Mouse (Mus musculus): ENCODE measurements around the gene Ank3. TPM values are rescaled to one million over a fixed set of nuclear protein-coding genes. Genes with fewer than 3 reads are reported as not detected.

The Ank3 gene
- polyA plus RNA-seq, 1 experiment from 2014 or later = 22.5 TPM

DNA sequence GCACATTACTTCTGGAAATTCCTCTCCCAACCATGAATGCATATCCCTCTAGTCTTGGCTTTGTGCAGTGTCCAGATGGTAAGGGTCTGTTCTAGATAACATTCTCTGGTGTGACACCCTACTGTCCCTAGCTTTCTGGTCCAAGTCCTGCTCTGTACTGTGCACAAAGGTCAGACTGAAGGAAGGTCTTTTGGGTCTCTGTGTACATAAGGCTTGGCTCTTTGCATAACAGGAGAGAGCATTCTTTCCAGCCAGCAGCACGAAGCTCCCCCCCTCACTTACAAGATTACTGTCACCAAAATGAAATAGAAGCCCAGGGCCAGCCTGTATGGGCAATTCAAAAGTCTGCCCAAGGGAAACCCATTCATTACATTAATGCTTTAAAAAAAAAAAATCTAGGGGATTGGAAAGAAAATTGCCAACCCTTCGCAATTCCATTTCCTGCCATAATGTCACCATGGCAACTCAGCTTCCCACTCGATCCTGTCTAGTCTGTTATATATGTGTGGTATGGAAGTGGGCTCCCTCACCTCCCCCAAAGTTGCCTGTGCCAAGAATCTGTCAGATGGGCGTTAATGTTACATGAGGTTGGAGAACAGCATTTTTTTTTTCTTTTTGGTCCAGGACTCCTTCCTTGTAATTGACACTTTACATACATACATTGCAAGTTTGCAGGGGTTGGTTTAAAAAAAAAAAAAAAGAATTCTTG, 460.5 kb downstream of the Ank3 start:
- WGBS = 26% methylated on average over 4 of the region's 4 CpGs
- H3K4me1 ChIP-seq (ENCODE audit: control insufficient read depth, insufficient read depth, low read length) = peaks cover 6% of the 10 kb centered on the region; the same call in 1 of the 2 replicates
- peak; percentile 70 for DNase-seq (ENCODE audit: low spot score)
- no peak overlapping the region for H3K4me3 ChIP-seq (ENCODE audit: low read depth, low read length)
- no peaks in the 10 kb centered on the region for H3K36me3 ChIP-seq (ENCODE audit: control insufficient read depth, insufficient read depth, low read length)
- no peak overlapping the region for H3K4me2 ChIP-seq (ENCODE audit: low read depth, low read length)
- H3K9ac ChIP-seq (ENCODE audit: low read depth, low read length) = no peak overlapping the region
- H3K9me3 ChIP-seq (ENCODE audit: control insufficient read depth, low read length) = no peaks in the 10 kb centered on the region
- peak; percentile 76 for ATAC-seq (ENCODE audit: low read depth)
- H3K27me3 ChIP-seq (replicated peaks; ENCODE audit: control insufficient read depth, insufficient read depth, low read length) = no peaks in the 10 kb centered on the region
- no peak overlapping the region for H3K27ac ChIP-seq (replicated peaks; ENCODE audit: low read depth, low read length)

DNA sequence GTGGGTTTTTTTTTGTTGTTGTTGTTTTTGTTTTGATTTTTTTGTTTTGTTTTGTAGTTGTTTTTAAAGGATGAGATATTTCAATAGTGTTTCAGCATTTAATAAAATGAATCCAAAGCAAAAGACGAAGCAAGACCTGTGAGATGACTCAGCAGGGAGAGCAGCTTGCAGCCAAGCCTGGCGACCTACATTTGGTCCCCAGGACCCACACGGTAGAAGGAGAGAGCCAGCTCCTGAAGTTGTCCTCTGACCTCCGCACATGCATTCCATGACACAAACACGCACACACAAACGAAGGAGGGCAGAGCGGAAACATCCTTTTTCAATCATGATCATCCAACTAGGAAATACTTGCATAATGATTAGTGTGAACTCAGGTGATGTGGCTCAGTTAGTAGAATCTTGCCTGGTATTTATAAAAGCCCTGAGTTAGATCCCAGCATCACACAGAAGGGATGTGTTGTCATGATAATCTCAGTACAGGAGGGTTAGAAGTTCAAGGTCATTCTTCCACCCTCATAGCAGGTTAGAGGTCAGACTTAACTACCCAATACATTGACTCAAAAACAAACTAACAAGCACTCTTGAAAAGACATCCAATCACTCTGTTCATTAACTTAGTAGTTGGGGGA, 461.4 kb downstream of the Ank3 start:
- H3K4me3 ChIP-seq (ENCODE audit: low read depth, low read length) = no peak overlapping the region
- peaks cover 6% of the 10 kb centered on the region; the same call in 1 of the 2 replicates for H3K4me1 ChIP-seq (ENCODE audit: control insufficient read depth, insufficient read depth, low read length)
- 73% methylated on average over 7 of the region's 7 CpGs for WGBS
- DNase-seq (ENCODE audit: low spot score) (no peak), ATAC-seq (ENCODE audit: low read depth) (no peak)
- H3K4me2 ChIP-seq (ENCODE audit: low read depth, low read length) = no peak overlapping the region
- no peak overlapping the region for H3K9ac ChIP-seq (ENCODE audit: low read depth, low read length)
- H3K27me3 ChIP-seq (replicated peaks; ENCODE audit: control insufficient read depth, insufficient read depth, low read length) = no peaks in the 10 kb centered on the region
- H3K36me3 ChIP-seq (ENCODE audit: control insufficient read depth, insufficient read depth, low read length) = no peaks in the 10 kb centered on the region
- no peaks in the 10 kb centered on the region for H3K9me3 ChIP-seq (ENCODE audit: control insufficient read depth, low read length)
- H3K27ac ChIP-seq (replicated peaks; ENCODE audit: low read depth, low read length) = no peak overlapping the region

DNA sequence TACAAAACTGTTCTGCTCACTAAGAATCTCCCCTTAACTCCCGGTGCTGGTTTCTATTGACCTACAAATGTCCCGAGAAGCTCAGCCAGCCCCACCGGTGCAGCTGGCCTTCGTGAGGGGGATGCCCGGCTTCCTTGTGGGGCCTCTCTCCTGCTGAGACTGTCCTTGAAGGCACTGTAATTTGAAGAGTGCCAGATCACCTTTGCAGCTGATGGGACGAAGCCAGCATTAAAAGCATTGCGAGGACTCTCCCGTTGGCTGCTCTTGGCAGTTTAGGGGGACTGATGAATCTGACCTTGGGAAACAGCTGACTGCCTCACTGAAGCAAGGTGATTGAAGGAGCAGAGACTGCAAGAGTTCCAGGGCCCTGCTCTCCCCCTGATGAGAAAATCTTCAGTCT, 464.3 kb downstream of the Ank3 start:
- Histone ChIP-seq H3K9me3 (ENCODE audit: control insufficient read depth, low read length) (no peaks in the 10 kb centered on the region), H3K27me3 (replicated peaks; ENCODE audit: control insufficient read depth, insufficient read depth, low read length) (no peaks in the 10 kb centered on the region), H3K36me3 (ENCODE audit: control insufficient read depth, insufficient read depth, low read length) (no peaks in the 10 kb centered on the region), H3K27ac (replicated peaks; ENCODE audit: low read depth, low read length) (no peak overlapping the region), H3K4me2 (ENCODE audit: low read depth, low read length) (no peak overlapping the region), H3K4me1 (ENCODE audit: control insufficient read depth, insufficient read depth, low read length) (peaks cover 6% of the 10 kb centered on the region; the same call in 1 of the 2 replicates), H3K4me3 (ENCODE audit: low read depth, low read length) (no peak overlapping the region), H3K9ac (ENCODE audit: low read depth, low read length) (no peak overlapping the region)
- WGBS = 61% methylated on average over 8 of the region's 8 CpGs
- no peak for ATAC-seq (ENCODE audit: low read depth)
- no peak for DNase-seq (ENCODE audit: low spot score)

DNA sequence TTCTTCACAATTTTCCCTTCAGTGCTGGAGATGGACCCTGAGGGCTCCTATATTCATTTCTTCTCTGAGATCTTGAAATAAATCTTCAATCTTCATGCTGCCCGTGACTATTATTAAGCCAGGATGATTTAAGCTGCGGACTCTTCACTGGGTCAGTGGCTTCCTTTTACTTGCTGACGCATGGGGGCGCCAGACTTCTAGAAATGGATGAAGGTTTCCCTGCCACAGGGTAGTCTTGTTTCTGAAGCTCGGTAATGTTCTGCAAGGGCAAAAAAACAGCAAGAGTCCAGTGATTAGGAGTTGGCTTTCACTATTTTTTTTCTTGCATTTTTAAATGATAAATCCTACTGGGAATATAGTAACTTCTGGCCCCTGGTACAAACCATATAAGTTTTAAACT, 471.8 kb downstream of the Ank3 start:
- Histone ChIP-seq H3K9ac (ENCODE audit: low read depth, low read length) (no peak overlapping the region), H3K9me3 (ENCODE audit: control insufficient read depth, low read length) (no peaks in the 10 kb centered on the region), H3K4me2 (ENCODE audit: low read depth, low read length) (no peak overlapping the region), H3K27ac (replicated peaks; ENCODE audit: low read depth, low read length) (no peak overlapping the region), H3K27me3 (replicated peaks; ENCODE audit: control insufficient read depth, insufficient read depth, low read length) (no peaks in the 10 kb centered on the region), H3K4me3 (ENCODE audit: low read depth, low read length) (no peak overlapping the region), H3K36me3 (ENCODE audit: control insufficient read depth, insufficient read depth, low read length) (0 out of 2 replicates have a peak, but pooled peaks cover 3% of the 10 kb centered on the region), H3K4me1 (ENCODE audit: control insufficient read depth, insufficient read depth, low read length) (no peaks in the 10 kb centered on the region)
- DNase-seq (ENCODE audit: low spot score) (peak; percentile 90), ATAC-seq (ENCODE audit: low read depth) (no peak)
- WGBS = 10% methylated on average over 5 of the region's 5 CpGs

DNA sequence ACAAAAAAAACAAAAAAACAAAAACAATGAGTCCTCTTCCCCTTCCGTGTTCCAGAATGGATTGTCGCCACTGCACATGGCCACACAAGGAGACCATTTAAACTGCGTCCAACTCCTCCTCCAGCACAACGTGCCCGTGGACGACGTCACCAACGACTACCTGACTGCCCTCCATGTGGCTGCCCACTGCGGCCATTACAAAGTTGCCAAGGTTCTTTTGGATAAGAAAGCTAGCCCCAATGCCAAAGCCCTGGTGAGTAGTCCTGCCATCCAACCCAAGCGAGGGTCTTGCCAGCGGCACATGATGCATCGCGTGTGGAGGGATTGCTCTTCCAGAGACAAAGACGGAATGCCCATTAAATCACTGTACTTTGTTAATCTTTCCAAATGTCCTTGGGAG, 472.4 kb downstream of the Ank3 start:
- Histone ChIP-seq H3K27ac (replicated peaks; ENCODE audit: low read depth, low read length) (no peak overlapping the region), H3K4me3 (ENCODE audit: low read depth, low read length) (no peak overlapping the region), H3K9me3 (ENCODE audit: control insufficient read depth, low read length) (no peaks in the 10 kb centered on the region), H3K36me3 (ENCODE audit: control insufficient read depth, insufficient read depth, low read length) (0 out of 2 replicates have a peak, but pooled peaks cover 3% of the 10 kb centered on the region), H3K4me1 (ENCODE audit: control insufficient read depth, insufficient read depth, low read length) (no peaks in the 10 kb centered on the region), H3K27me3 (replicated peaks; ENCODE audit: control insufficient read depth, insufficient read depth, low read length) (no peaks in the 10 kb centered on the region), H3K4me2 (ENCODE audit: low read depth, low read length) (no peak overlapping the region), H3K9ac (ENCODE audit: low read depth, low read length) (no peak overlapping the region)
- no peak for DNase-seq (ENCODE audit: low spot score)
- 91% methylated on average over 14 of the region's 14 CpGs for WGBS
- ATAC-seq (ENCODE audit: low read depth) = no peak

DNA sequence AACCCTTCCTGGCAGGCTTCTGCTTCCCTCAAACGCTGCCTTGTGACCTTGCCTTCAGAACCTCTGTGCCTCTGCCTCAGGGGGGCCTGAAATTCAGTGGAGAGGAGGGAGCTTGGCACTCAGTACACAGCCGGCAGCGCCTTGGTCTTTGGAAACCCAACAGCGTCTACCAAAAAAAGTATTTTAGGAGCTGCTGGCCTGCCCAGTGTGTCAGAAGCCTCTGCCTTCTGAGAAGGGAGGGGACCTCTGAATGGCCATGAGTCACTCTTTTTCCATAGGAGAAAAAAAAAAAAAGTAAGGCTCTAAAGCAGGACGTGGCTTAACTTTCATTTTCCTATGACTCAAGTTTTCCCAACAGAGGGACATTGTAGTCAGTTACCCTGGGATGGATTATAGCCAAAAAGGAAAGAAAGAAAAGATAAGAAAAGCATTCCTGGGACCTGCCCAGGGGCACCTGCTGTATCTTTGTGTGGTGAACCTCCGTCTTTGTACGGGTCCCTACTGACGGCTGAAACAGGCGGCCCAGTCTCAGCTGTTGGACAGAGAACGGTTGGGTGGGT, 473.7 kb downstream of the Ank3 start:
- DNase-seq (ENCODE audit: low spot score) = peak; percentile 29

DNA sequence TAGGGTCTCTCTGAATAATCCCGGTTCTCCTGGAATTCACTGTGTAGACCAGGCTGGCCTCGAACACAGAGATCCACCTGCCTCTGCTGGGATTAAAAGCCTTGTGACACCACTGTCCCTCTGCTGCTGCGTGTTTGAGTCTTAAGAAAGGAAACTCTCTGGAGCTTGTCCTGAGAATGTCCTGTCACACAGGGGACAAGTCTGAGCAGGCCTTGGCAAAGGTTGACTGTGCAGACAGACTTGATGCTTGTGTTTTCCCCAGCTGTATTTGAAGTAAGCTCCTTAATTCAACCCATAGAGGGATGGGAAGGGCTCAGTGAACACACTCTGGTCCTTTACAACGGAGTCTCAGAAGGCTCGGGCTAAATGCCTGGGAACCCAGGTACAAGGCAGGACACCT, 474.3 kb downstream of the Ank3 start:
- H3K36me3 ChIP-seq (ENCODE audit: control insufficient read depth, insufficient read depth, low read length) = 0 out of 2 replicates have a peak, but pooled peaks cover 3% of the 10 kb centered on the region
- ATAC-seq (ENCODE audit: low read depth) = 0 out of 2 replicates have a peak, but pooled peaks have one; percentile 30
- WGBS = 70% methylated on average over 5 of the region's 5 CpGs

More for the DNA sequence above, 473.7 kb downstream of the Ank3 start:
- Histone ChIP-seq H3K9me3 (ENCODE audit: control insufficient read depth, low read length) (no peaks in the 10 kb centered on the region), H3K27ac (replicated peaks; ENCODE audit: low read depth, low read length) (no peak overlapping the region), H3K9ac (ENCODE audit: low read depth, low read length) (no peak overlapping the region), H3K4me3 (ENCODE audit: low read depth, low read length) (no peak overlapping the region), H3K27me3 (replicated peaks; ENCODE audit: control insufficient read depth, insufficient read depth, low read length) (no peaks in the 10 kb centered on the region), H3K36me3 (ENCODE audit: control insufficient read depth, insufficient read depth, low read length) (0 out of 2 replicates have a peak, but pooled peaks cover 3% of the 10 kb centered on the region), H3K4me1 (ENCODE audit: control insufficient read depth, insufficient read depth, low read length) (no peaks in the 10 kb centered on the region), H3K4me2 (ENCODE audit: low read depth, low read length) (no peak overlapping the region)
- WGBS = 61% methylated on average over 10 of the region's 10 CpGs
- ATAC-seq (ENCODE audit: low read depth) = peak; percentile 24; the same call in 1 of the 2 replicates

DNA sequence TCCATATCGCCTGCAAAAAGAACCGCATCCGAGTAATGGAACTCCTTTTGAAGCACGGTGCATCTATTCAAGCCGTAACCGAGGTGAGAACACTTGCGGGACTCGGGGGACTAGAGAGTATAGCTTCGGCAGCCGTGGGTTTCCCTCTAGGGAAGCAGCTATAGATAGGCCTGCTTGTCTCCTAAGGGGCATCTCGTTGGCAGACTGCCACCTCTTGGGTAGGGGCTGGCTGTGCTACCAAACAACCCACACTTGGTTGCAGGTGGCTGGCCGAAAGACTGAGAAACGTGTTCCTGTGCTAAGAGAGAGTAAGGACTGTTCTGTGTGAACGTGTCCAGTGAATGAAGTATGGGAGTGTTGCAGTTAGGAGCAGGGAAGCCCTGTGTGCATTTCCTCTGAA, 476.2 kb downstream of the Ank3 start:
- ATAC-seq (ENCODE audit: low read depth) = peak; percentile 69; the same call in 1 of the 2 replicates
- 78% methylated on average over 14 of the region's 14 CpGs for WGBS
- no peak overlapping the region for H3K27ac ChIP-seq (replicated peaks; ENCODE audit: low read depth, low read length)
- H3K9ac ChIP-seq (ENCODE audit: low read depth, low read length) = no peak overlapping the region
- no peaks in the 10 kb centered on the region for H3K4me1 ChIP-seq (ENCODE audit: control insufficient read depth, insufficient read depth, low read length)
- no peaks in the 10 kb centered on the region for H3K9me3 ChIP-seq (ENCODE audit: control insufficient read depth, low read length)
- no peak overlapping the region for H3K4me2 ChIP-seq (ENCODE audit: low read depth, low read length)
- DNase-seq (ENCODE audit: low spot score) = peak; percentile 23
- H3K36me3 ChIP-seq (ENCODE audit: control insufficient read depth, insufficient read depth, low read length) = no peaks in the 10 kb centered on the region
- no peaks in the 10 kb centered on the region for H3K27me3 ChIP-seq (replicated peaks; ENCODE audit: control insufficient read depth, insufficient read depth, low read length)
- no peak overlapping the region for H3K4me3 ChIP-seq (ENCODE audit: low read depth, low read length)

More for the DNA sequence above, 474.3 kb downstream of the Ank3 start:
- Histone ChIP-seq H3K4me3 (ENCODE audit: low read depth, low read length) (no peak overlapping the region), H3K4me2 (ENCODE audit: low read depth, low read length) (no peak overlapping the region), H3K4me1 (ENCODE audit: control insufficient read depth, insufficient read depth, low read length) (no peaks in the 10 kb centered on the region), H3K27me3 (replicated peaks; ENCODE audit: control insufficient read depth, insufficient read depth, low read length) (no peaks in the 10 kb centered on the region), H3K9me3 (ENCODE audit: control insufficient read depth, low read length) (no peaks in the 10 kb centered on the region), H3K27ac (replicated peaks; ENCODE audit: low read depth, low read length) (no peak overlapping the region), H3K9ac (ENCODE audit: low read depth, low read length) (no peak overlapping the region)
- DNase-seq (ENCODE audit: low spot score) = peak; percentile 41

Data from embryonic facial prominence, embryonic 14.5 days (tissue).